Mouse (Mus musculus): ENCODE data around the gene Hist1h1b.

- TF ChIP-seq MAFK (IDR thresholded peaks at IDR 0.05; ENCODE audit: insufficient read depth, low read depth, low read length) (no peak), ZNF384 (IDR thresholded peaks at IDR 0.05; ENCODE audit: low read depth, low read length) (no peak), CHD2 (IDR thresholded peaks at IDR 0.05; ENCODE audit: low read depth, low read length) (no peak)
These were observed 47.0 kb downstream of the Hist1h1b start for GRCm38 (mm10) chr13:21733466-21733865.
